Mouse (Mus musculus) liver, adult 2 months (tissue): Measurements from ENCODE around the gene Tbr1. TPM values are rescaled to one million over a fixed set of nuclear protein-coding genes. Genes with fewer than 3 reads are reported as not detected.

Experiments
- DNase-seq: peaks from one replicate; pipeline ENCODE4 v3.0.0-alpha.2; 2011; ENCODE audit warnings: low read depth, low spot score; ENCODE audit errors: extremely low read depth
- H3K27ac ChIP-seq: fragments of 200-500 bp; replicated peaks from 2 replicates; pipeline ENCODE4 v1.5.1; 2012; ENCODE audit warnings: low read depth, mild to moderate bottlenecking, control low read depth, inconsistent platforms, low read length; ENCODE audit not compliant: insufficient read depth
- H3K27me3 ChIP-seq: fragments of 200-500 bp; 2 replicates; pipeline ENCODE4 v1.6.1; 2012; ENCODE audit warnings: mild to moderate bottlenecking, moderate library complexity, low read length, inconsistent platforms; ENCODE audit not compliant: control insufficient read depth, insufficient read depth
- H3K36me3 ChIP-seq: fragments of 200-500 bp; 2 replicates; pipeline ENCODE4 v1.6.1; 2012; ENCODE audit warnings: low read length, inconsistent platforms; ENCODE audit not compliant: control insufficient read depth, insufficient read depth
- H3K4me1 ChIP-seq: fragments of 200-500 bp; 2 replicates; pipeline ENCODE4 v1.6.1; 2011; ENCODE audit warnings: low read length; ENCODE audit not compliant: control insufficient read depth, insufficient read depth
- H3K4me3 ChIP-seq: fragments of 200-500 bp; 2 replicates; pipeline ENCODE4 v1.5.1; 2011; ENCODE audit warnings: low read depth, mild to moderate bottlenecking, control low read depth, low read length, moderate library complexity; ENCODE audit not compliant: insufficient read depth
- H3K79me2 ChIP-seq: fragments of 200-500 bp; 2 replicates; pipeline ENCODE4 v1.6.1; 2012; ENCODE audit warnings: inconsistent platforms, mild to moderate bottlenecking, low read length, moderate library complexity; ENCODE audit not compliant: control insufficient read depth, insufficient read depth
- H3K9ac ChIP-seq: fragments of 200-500 bp; 2 replicates; pipeline ENCODE4 v1.6.1; 2012; ENCODE audit warnings: low read depth, mild to moderate bottlenecking, control low read depth, inconsistent platforms, low read length
- CTCF ChIP-seq: fragments of 200-500 bp; IDR thresholded peaks from 2 replicates; pipeline ENCODE4 v1.5.1; 2011; ENCODE audit warnings: low read depth, low read length, control low read depth
- POLR2A ChIP-seq: fragments of 200-500 bp; IDR thresholded peaks from 2 replicates; pipeline ENCODE4 v1.6.1; 2011; ENCODE audit warnings: low read length, control low read depth; ENCODE audit not compliant: insufficient read depth; ENCODE audit errors: extremely low read depth
- WGBS: fragments of 180-500 bp; shearing (Covaris S2); methylation state at CpG from one replicate; pipeline ENCODE4 v1.1.7; 2018; 5-methylcytosine and 5-hydroxymethylcytosine counted together
- polyA plus RNA-seq: library from polyadenylated mRNA; depleted of rRNA; stranded (reverse); fragments of >200 nt; gene quantifications from 2 replicates; pipeline ENCODE4 v1.2.3, GENCODE M21; 2012; rRNA removed
- total RNA-seq: library from RNA; depleted of rRNA; stranded (reverse); fragments of >200 nt; gene quantifications from 2 replicates; pipeline ENCODE4 v1.2.3, GENCODE M21; 2014; rRNA removed

The Tbr1 gene
- total RNA-seq (not detected in 2 replicates), polyA plus RNA-seq (not detected in 2 replicates)

DNA sequence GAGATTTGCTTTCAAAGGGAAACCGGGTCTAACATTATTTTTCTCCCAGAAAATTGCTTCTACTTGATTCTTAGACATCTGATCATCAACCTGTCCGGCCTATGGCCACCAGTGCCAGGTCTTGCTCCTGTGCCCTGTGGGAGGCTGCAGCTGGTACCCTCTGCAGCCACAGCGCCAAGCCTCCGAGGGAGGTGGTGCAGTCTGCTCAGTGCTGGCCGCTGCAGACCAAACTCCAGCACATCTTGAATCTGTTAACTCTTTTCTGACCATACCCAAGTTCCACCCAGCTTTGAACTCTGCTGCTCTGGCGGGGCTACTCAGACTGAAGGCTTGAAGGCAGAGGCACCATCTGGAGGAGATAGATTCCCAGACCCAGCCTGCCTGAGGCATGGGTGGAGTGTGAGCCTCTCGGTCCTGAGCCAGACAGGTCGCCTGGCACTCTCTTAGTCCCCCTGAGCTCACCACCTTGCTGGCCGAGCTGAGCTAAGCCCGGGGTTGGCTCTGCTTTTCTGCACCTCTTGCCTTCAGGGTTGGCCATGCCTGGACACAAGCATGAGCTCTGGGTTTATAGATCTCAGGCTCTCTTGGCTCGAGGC lies at the start of gene Tbr1:
TSS of gene Tbr1 (plus strand) at position 275 of the 596 bp plus-strand sequence.
- H3K4me1 ChIP-seq: peaks cover 8% of the 10 kb centered on the region
- no peak within 1 kb of the TSS for H3K4me3 ChIP-seq
- no peak within 1 kb of the TSS for H3K9ac ChIP-seq
- 35% methylated on average over 11 of the region's 11 CpGs for WGBS
- H3K36me3 ChIP-seq: no peaks in the 10 kb centered on the region; the same call in 1 of the 2 replicates
- no peak for DNase-seq
- no peaks in the 10 kb centered on the region for H3K79me2 ChIP-seq
- TF ChIP-seq POLR2A (no peak), CTCF (no peak)
- no peak within 1 kb of the TSS for H3K27ac ChIP-seq
- peaks cover 29% of the 10 kb centered on the region for H3K27me3 ChIP-seq

DNA sequence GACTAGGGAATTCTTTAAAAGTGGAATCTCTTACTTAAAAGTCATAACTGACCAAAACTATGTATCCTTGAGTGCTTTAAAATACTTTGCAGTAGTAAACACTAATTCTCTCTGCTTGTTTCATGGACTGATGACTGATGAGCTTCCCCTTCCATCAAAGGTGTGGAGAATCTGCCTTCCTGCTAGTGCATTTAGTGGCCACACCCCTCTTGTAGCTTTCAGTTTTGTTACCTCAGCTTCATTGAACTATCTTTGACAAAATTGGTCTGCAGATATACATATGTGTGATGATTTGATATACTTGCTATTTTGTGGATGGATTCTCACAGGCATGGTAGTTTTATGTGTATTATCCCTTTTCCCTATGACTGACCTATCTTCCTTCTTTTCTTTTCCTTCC lies 47.7 kb upstream of the Tbr1 start:
- no peak overlapping the region for H3K9ac ChIP-seq
- no peak overlapping the region for H3K27ac ChIP-seq
- TF ChIP-seq POLR2A (no peak), CTCF (no peak)
- no peaks in the 10 kb centered on the region for H3K4me1 ChIP-seq
- no peaks in the 10 kb centered on the region; the same call in 1 of the 2 replicates for H3K79me2 ChIP-seq
- H3K27me3 ChIP-seq: no peaks in the 10 kb centered on the region
- H3K4me3 ChIP-seq: no peak overlapping the region
- DNase-seq: no peak
- H3K36me3 ChIP-seq: no peaks in the 10 kb centered on the region; the same call in 1 of the 2 replicates

DNA sequence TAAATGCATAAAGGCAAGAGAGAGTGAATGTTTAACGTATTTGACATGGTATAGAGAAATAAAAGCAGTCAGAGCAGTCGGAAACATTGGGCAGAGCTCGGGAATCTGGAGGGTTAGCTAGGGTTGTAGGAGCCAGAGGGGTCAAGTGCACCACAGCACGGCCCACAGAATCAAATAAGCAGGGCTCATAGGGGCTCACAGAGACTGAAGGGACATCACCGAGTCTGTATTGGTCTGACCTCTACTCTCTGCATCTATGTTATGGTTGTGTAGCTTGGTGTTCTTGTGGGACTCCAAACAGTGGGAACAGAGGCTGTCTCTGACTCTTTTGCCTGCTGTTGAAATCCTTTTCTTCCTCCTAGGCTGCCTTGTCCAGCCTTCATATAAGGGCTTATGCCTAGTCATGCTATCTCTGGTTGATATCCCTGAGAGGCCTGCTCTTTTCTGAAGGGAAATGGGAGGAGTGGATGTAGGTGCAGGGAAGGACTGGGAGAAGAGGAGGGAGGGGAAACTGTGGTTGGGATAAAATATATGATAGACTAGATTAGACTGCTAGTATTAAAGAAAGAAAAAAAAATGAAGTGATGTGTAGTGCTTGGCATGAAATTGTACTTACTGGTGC lies 43.4 kb upstream of the Tbr1 start:
- WGBS: 91% methylated on average over 5 of the region's 5 CpGs
- Histone ChIP-seq H3K27me3 (no peaks in the 10 kb centered on the region), H3K27ac (no peak overlapping the region), H3K79me2 (no peaks in the 10 kb centered on the region; the same call in 1 of the 2 replicates), H3K9ac (no peak overlapping the region), H3K36me3 (peaks cover 10% of the 10 kb centered on the region), H3K4me3 (no peak overlapping the region), H3K4me1 (no peaks in the 10 kb centered on the region)
- no peak for DNase-seq
- TF ChIP-seq CTCF: no peak
- no peak for TF ChIP-seq POLR2A

DNA sequence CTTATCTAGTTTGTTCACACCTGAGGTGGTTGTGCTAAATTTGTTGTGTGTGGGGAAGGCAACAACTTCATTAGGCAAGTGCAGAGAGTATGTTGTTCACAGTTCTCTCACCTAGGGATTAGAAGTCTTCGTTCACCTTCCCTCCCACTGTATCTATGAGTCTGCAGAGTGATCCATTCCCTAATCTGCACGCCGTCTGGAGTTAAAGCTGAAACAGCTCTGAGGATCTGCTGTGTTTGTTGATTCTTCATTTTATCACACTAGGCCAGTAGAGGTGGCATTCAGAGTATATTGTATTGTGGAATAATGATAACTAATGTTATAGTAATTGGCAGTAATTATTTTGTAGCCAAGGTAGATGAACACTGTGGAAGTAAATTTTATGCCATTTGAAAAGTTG lies 42.7 kb upstream of the Tbr1 start:
- no peaks in the 10 kb centered on the region; the same call in 1 of the 2 replicates for H3K79me2 ChIP-seq
- H3K27me3 ChIP-seq: no peaks in the 10 kb centered on the region
- 86% methylated on average over 3 of the region's 3 CpGs for WGBS
- H3K27ac ChIP-seq: no peak overlapping the region
- no peaks in the 10 kb centered on the region for H3K4me1 ChIP-seq
- H3K36me3 ChIP-seq: peaks cover 16% of the 10 kb centered on the region
- no peak for DNase-seq
- H3K9ac ChIP-seq: no peak overlapping the region
- no peak for TF ChIP-seq CTCF
- no peak for TF ChIP-seq POLR2A
- no peak overlapping the region for H3K4me3 ChIP-seq

DNA sequence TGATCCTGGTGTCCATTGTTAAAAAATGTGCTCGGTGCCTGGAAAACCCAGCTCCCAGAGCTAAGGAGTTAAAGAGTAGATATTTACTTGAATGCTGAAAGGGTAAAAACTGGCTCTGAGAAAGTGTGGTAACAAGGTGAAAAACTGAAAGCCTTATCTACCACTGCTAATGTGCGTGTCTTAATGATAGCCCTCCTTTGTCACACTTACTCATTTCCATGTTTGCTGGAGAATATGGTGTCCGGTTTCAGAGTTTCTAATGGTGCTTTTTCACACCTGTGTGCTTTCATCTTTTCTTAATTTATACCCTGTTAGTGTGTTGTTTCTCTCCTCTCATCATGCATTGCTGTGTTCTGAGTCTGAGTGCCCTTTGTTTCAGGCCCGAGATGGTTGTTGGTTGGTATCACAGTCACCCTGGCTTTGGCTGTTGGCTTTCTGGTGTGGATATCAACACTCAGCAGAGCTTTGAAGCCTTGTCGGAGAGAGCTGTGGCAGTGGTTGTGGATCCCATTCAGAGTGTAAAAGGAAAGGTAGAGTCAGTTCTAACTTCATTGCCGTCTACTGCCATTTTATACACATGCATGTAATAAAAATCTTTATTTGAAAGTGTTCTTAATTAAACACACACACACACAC lies 38.1 kb upstream of the Tbr1 start:
- H3K9ac ChIP-seq: no peak overlapping the region
- no peak overlapping the region for H3K4me3 ChIP-seq
- no peak overlapping the region for H3K27ac ChIP-seq
- 96% methylated on average over 6 of the region's 6 CpGs for WGBS
- TF ChIP-seq POLR2A (no peak), CTCF (no peak)
- H3K36me3 ChIP-seq: peaks cover 20% of the 10 kb centered on the region
- no peaks in the 10 kb centered on the region for H3K79me2 ChIP-seq
- no peaks in the 10 kb centered on the region for H3K4me1 ChIP-seq
- DNase-seq: no peak
- no peaks in the 10 kb centered on the region for H3K27me3 ChIP-seq

DNA sequence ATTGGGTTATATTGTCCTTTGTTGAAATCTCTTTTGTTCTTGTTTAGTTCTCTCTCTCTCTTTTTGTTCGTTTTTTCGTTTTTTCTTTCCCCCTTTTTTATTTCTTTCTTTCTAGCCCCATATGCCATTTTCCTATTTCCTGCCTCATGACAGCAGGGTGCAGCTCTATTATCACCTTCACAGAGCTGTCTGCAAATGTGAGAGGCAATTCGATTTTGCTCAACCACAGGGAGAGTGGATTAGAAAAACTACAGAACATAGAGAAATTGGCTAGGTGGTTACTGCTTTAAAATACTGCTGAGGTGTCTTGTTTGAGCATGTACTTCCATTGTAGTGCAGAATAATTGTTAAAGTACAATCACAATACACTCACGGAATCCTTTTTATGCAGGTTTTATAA lies 37.2 kb upstream of the Tbr1 start:
- no peaks in the 10 kb centered on the region for H3K79me2 ChIP-seq
- no peaks in the 10 kb centered on the region for H3K27me3 ChIP-seq
- H3K27ac ChIP-seq: no peak overlapping the region
- no peak overlapping the region for H3K9ac ChIP-seq
- DNase-seq: no peak
- H3K4me3 ChIP-seq: no peak overlapping the region
- TF ChIP-seq CTCF (no peak), POLR2A (no peak)
- peaks cover 20% of the 10 kb centered on the region for H3K36me3 ChIP-seq
- no peaks in the 10 kb centered on the region for H3K4me1 ChIP-seq
- WGBS: 83% methylated on average over 4 of the region's 4 CpGs
